Mouse (Mus musculus) heart, embryonic 16.5 days (tissue): ENCODE measurements around the gene Smim11. TPM values are rescaled to one million over a fixed set of nuclear protein-coding genes. Genes with fewer than 3 reads are reported as not detected.

Source experiments
- ATAC-seq: fragments of 200-750 bp; cut with Nextera tagmentation; replicated peaks from 2 replicates; pipeline ENCODE4 v1.8.0; 2017; ENCODE audit warnings: moderate number of reproducible peaks; ENCODE audit not compliant: insufficient read depth, low FRiP score; ENCODE audit errors: extremely low read depth
- H3K27ac ChIP-seq: fragments of 300-500 bp; sonication (generic); 2 replicates; pipeline ENCODE4 v1.5.1; 2014; ENCODE audit warnings: mild to moderate bottlenecking, low read length, control low read depth, moderate library complexity
- H3K27me3 ChIP-seq: fragments of 300-500 bp; sonication (generic); 2 replicates; pipeline ENCODE4 v1.6.1; 2014; ENCODE audit warnings: low read length, mixed read lengths; ENCODE audit not compliant: control insufficient read depth, insufficient read depth
- H3K36me3 ChIP-seq: fragments of 300-500 bp; sonication (generic); 2 replicates; pipeline ENCODE4 v1.6.1; 2014; ENCODE audit not compliant: control insufficient read depth, insufficient read depth
- H3K4me1 ChIP-seq: fragments of 300-500 bp; sonication (generic); 2 replicates; pipeline ENCODE4 v1.6.1; 2014; ENCODE audit warnings: low read length, mixed read lengths; ENCODE audit not compliant: control insufficient read depth, insufficient read depth
- H3K4me2 ChIP-seq: fragments of 300-500 bp; sonication (generic); 2 replicates; pipeline ENCODE4 v1.6.1; 2014; ENCODE audit warnings: low read depth, mild to moderate bottlenecking, control low read depth, low read length
- H3K4me3 ChIP-seq: fragments of 300-500 bp; sonication (generic); 2 replicates; pipeline ENCODE4 v1.5.1; 2014; ENCODE audit warnings: mild to moderate bottlenecking, control low read depth, low read length
- H3K9ac ChIP-seq: fragments of 300-500 bp; sonication (generic); 2 replicates; pipeline ENCODE4 v1.6.1; 2014; ENCODE audit warnings: low read length, control low read depth
- H3K9me3 ChIP-seq: fragments of 300-500 bp; sonication (generic); replicated peaks from 2 replicates; pipeline ENCODE4 v1.6.1; 2016; ENCODE audit warnings: low read length; ENCODE audit not compliant: control insufficient read depth
- WGBS: fragments of 180-500 bp; shearing (Covaris S2); extraction: QIAGEN DNeasy Blood & Tissue Kit; methylation state at CpG from one replicate; pipeline ENCODE4 v1.1.7; 2014; 5-methylcytosine and 5-hydroxymethylcytosine counted together
- polyA plus RNA-seq: library from polyadenylated mRNA; unstranded; fragments of >200 nt; fragmentation: Nextera tagmentation; extraction: Ambion mirVana; gene quantifications from 2 replicates; pipeline ENCODE4 v1.2.1, GENCODE M21; 2015

Smim11 gene
- polyA plus RNA-seq, 1 experiment from 2014 or later, result 120 TPM

GRCm38 (mm10) chr16:92309126-92309525, 8.0 kb downstream of the Smim11 start:
- ATAC-seq, result no peak
- Histone ChIP-seq H3K27ac (no peak overlapping the region), H3K9me3 (no peaks in the 10 kb centered on the region), H3K27me3 (no peaks in the 10 kb centered on the region), H3K9ac (no peak overlapping the region), H3K36me3 (peaks cover 33% of the 10 kb centered on the region), H3K4me3 (no peak overlapping the region), H3K4me2 (no peak overlapping the region), H3K4me1 (no peaks in the 10 kb centered on the region)
- WGBS, result 68% methylated on average over 4 of the region's 4 CpGs

DNA sequence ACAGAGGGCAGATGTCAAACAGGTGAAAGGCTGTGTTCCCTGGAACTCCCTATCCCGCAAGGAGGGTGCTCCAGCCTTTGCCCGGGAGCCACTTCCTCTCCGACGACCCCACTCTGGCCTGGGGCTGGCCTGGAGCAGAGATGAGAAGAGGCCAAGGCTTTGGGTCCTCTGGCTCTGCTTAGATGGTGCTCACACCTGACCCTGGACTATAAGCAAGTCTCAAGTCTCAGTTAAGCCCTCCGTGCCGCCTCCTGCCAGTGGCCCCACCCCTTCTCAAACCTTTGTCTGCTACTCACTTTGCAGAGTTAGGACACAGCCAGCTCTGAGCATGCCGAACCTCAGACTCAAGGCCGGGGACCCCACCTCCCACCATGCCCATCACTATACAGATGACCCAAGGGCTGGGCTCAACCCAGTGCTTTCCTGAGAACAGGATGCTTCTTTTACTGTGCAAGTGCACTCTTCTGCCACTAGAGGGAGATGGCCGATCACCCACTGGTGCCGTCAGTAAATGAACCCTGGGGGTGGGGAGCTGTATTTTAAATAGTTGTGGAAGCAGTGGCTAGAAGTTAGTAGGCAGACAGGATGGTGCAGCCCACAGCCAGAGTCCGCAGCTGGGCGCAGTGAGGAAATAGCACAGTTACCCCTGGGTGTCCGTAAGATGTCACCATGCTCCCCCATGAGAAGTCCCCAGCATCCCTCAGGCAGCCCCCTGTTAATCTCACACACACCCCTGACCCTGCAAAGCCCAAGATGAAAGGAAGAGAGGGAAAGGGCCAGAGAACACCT, 13.1 kb downstream of the Smim11 start:
- H3K9ac ChIP-seq, result no peak overlapping the region
- 50% methylated on average over 13 of the region's 13 CpGs for WGBS
- 0 out of 2 replicates have a peak, but pooled peaks cover 2% of the 10 kb centered on the region for H3K4me1 ChIP-seq
- peak; percentile 52; the same call in 1 of the 2 replicates for ATAC-seq
- H3K27me3 ChIP-seq, result no peaks in the 10 kb centered on the region
- no peak overlapping the region for H3K4me3 ChIP-seq
- no peak overlapping the region for H3K27ac ChIP-seq
- 0 out of 2 replicates have a peak, but pooled peaks cover 3% of the 10 kb centered on the region for H3K9me3 ChIP-seq
- peaks cover 14% of the 10 kb centered on the region for H3K36me3 ChIP-seq
- H3K4me2 ChIP-seq, result no peak overlapping the region

DNA sequence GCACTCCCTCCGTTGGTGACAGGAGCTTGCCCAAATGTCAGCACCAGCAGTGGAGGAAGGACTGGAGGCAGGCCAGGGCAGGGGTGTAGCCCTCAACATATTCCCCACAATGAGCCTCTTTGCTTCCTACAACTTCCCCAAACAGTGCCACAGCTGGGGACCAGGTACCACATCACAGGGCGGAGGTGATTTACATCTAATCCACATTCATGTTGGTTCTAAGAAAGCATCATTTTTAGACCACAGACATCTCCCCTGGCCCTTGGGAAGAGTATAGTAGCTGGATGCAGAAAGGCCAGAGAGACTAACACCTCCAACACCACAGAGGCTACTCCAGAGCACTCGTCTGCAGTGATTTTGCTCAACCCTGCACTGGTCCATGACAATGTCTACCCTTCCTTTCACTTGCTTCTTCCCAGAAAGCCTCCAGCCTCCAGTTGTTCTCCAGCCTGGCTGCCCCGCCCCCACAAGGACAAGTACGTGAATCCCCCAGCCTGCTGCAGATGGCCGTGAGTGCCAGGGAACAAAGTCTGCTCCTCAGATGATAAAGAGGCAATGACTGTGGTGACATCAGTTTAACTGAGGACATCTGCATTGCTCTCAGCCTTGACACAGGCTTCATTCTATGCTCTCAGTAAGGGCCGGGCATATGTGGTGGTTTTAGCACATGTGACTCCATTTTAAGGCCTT, 15.1 kb downstream of the Smim11 start:
- no peak for ATAC-seq
- no peak overlapping the region for H3K27ac ChIP-seq
- peaks cover 8% of the 10 kb centered on the region for H3K36me3 ChIP-seq
- 0 out of 2 replicates have a peak, but pooled peaks cover 2% of the 10 kb centered on the region for H3K4me1 ChIP-seq
- 63% methylated on average over 7 of the region's 7 CpGs for WGBS
- 0 out of 2 replicates have a peak, but pooled peaks cover 3% of the 10 kb centered on the region for H3K9me3 ChIP-seq
- no peaks in the 10 kb centered on the region for H3K27me3 ChIP-seq
- no peak overlapping the region for H3K4me3 ChIP-seq
- H3K4me2 ChIP-seq, result no peak overlapping the region
- H3K9ac ChIP-seq, result no peak overlapping the region

- H3K9me3 ChIP-seq, result 0 out of 2 replicates have a peak, but pooled peaks cover 3% of the 10 kb centered on the region
- H3K4me2 ChIP-seq, result no peak overlapping the region
- no peaks in the 10 kb centered on the region for H3K36me3 ChIP-seq
- no peak overlapping the region for H3K27ac ChIP-seq
- H3K4me1 ChIP-seq, result 0 out of 2 replicates have a peak, but pooled peaks cover under 1% of the 10 kb centered on the region
- 62% methylated on average over 20 of the region's 20 CpGs for WGBS
- H3K9ac ChIP-seq, result no peak overlapping the region
- H3K27me3 ChIP-seq, result no peaks in the 10 kb centered on the region
- no peak for ATAC-seq
- H3K4me3 ChIP-seq, result no peak overlapping the region
Measured at GRCm38 (mm10) chr16:92319353-92320109, 18.4 kb downstream of the Smim11 start.

DNA sequence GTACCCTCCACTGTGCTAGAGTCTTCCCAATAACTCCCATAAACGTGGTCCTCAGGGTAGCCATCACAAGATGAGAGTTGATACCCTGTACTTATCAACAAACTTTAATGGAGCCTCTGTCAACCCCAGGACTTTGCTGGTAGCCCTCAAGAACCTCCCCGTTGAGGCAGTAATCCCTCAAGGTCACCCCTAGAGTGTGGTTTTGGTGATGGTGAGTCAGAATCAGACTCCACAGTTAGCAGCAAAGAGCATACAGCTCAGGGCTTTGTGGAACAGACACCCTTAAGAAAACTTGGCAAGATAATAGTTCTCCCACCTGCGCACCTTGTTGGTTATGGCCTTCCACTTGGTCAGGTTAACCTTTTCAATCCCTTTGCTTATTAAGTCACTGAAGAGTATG, 19.3 kb downstream of the Smim11 start:
- 72% methylated on average over 3 of the region's 3 CpGs for WGBS

GRCm38 (mm10) chr16:92321341-92321740, 20.3 kb downstream of the Smim11 start, which contains the start of gene Fam243:
Gene Fam243, minus strand, starts transcription at chr16:92321441.
- Histone ChIP-seq H3K9ac (no peak within 1 kb of the TSS), H3K36me3 (no peaks in the 10 kb centered on the region), H3K4me2 (no peak within 1 kb of the TSS), H3K27me3 (no peaks in the 10 kb centered on the region), H3K4me3 (no peak within 1 kb of the TSS), H3K9me3 (0 out of 2 replicates have a peak, but pooled peaks cover 3% of the 10 kb centered on the region), H3K27ac (no peak within 1 kb of the TSS), H3K4me1 (no peaks in the 10 kb centered on the region)
- no peak for ATAC-seq
- 88% methylated on average over 8 of the region's 8 CpGs for WGBS

More for the DNA sequence above, 19.3 kb downstream of the Smim11 start:
- no peak for ATAC-seq
- no peak overlapping the region for H3K9ac ChIP-seq
- no peaks in the 10 kb centered on the region for H3K36me3 ChIP-seq
- H3K4me2 ChIP-seq, result no peak overlapping the region
- H3K4me1 ChIP-seq, result no peaks in the 10 kb centered on the region
- H3K27me3 ChIP-seq, result no peaks in the 10 kb centered on the region
- H3K4me3 ChIP-seq, result no peak overlapping the region
- H3K27ac ChIP-seq, result no peak overlapping the region
- 0 out of 2 replicates have a peak, but pooled peaks cover 3% of the 10 kb centered on the region for H3K9me3 ChIP-seq

DNA sequence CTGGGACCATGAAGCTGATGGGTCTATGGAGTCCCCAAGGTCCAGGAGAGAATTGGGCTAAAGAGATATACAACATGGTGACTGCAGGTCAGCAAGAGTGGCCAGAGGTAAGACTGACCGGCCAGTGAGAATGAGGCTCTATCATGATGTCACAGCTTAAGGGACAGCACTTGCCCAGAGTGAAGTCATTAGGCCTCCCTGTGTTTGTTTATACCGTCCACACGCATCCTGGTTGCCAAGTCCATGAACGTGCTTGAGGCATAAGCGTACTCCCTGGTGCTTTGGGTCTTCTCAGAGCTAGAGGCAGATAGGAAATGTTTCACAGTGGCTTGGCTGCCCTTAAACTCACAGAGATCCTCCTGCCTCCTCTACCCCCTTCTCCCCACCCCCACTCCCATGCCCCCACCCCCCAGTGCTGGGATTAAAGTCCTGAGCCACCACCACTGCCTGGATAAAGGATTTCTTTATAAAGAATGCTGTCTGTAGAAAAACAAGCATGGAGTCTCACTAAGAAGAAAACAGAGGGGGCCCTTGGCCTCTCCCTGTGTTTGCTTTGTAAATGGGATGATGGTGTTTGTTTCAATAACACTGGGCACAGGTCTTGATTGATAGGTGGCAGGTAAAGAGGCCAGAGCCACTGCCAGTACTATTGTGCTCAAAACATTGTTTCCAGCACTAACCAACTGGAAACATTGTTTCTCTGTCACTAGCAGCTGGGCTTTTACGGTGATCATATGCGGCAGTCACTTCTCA, 23.4 kb downstream of the Smim11 start:
- Histone ChIP-seq H3K4me3 (no peak overlapping the region), H3K36me3 (no peaks in the 10 kb centered on the region), H3K4me1 (no peaks in the 10 kb centered on the region), H3K9ac (no peak overlapping the region), H3K9me3 (no peaks in the 10 kb centered on the region), H3K4me2 (no peak overlapping the region), H3K27me3 (no peaks in the 10 kb centered on the region), H3K27ac (no peak overlapping the region)
- 59% methylated on average over 7 of the region's 7 CpGs for WGBS
- ATAC-seq, result no peak

DNA sequence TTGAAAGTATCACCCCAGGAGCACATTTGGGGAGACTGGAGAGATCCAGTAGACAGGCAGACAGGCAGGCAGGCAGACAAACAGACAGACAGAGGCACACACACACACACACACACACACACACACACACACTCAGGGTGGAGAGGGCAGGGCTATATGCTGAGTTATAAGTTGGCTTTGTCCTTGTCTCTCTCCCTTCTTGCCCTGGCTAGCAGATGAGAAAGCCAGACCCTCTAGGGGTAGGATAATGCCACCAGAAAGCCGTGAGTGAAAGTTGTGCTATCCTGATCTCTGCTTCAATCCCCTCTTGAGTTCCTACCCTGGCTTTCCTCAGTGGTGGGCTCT, 23.9 kb downstream of the Smim11 start:
- no peak overlapping the region for H3K4me3 ChIP-seq
- H3K4me1 ChIP-seq, result no peaks in the 10 kb centered on the region
- WGBS, result 40% methylated on average over 1 of the region's 1 CpGs
- H3K27ac ChIP-seq, result no peak overlapping the region
- H3K36me3 ChIP-seq, result no peaks in the 10 kb centered on the region
- H3K9me3 ChIP-seq, result no peaks in the 10 kb centered on the region
- no peak overlapping the region for H3K9ac ChIP-seq
- no peaks in the 10 kb centered on the region for H3K27me3 ChIP-seq
- no peak overlapping the region for H3K4me2 ChIP-seq
- ATAC-seq, result no peak
